Mouse (Mus musculus) gonadal fat pad, adult 2 months (tissue): ENCODE results near the gene Hoxb8. TPM values are rescaled to one million over a fixed set of nuclear protein-coding genes. Genes with fewer than 3 reads are reported as not detected.

ENCODE experiments used
- DNase-seq: peaks from one replicate; pipeline ENCODE4 v3.0.0-alpha.2; 2012; ENCODE audit warnings: low read depth
- polyA plus RNA-seq: library from polyadenylated mRNA; depleted of rRNA; stranded (reverse); fragments of >200 nt; gene quantifications from 2 replicates; pipeline ENCODE4 v1.2.3, GENCODE M21; 2012

Gene Hoxb8
- polyA plus RNA-seq, 1 experiment: 137 TPM

GRCm38 (mm10) chr11:96299781-96300180 lies 18.1 kb downstream of the Hoxb8 start:
- DNase-seq: no peak

- DNase-seq: no peak
Observed at GRCm38 (mm10) chr11:96300354-96301063, 18.8 kb downstream of the Hoxb8 start.

GRCm38 (mm10) chr11:96301064-96301431 lies 19.3 kb downstream of the Hoxb8 start:
- no peak for DNase-seq

GRCm38 (mm10) chr11:96301837-96302236 lies 20.1 kb downstream of the Hoxb8 start:
- DNase-seq: no peak

- DNase-seq: no peak
Observed at GRCm38 (mm10) chr11:96302381-96303150, 20.9 kb downstream of the Hoxb8 start.

- no peak for DNase-seq
Observed at GRCm38 (mm10) chr11:96303151-96304099, 21.7 kb downstream of the Hoxb8 start, which contains the start of gene Hoxb5. Gene Hoxb5 (plus strand): TSS chr11:96303336.

- DNase-seq: no peak
Observed at GRCm38 (mm10) chr11:96304381-96305195, 22.9 kb downstream of the Hoxb8 start.

- DNase-seq: no peak
Observed at GRCm38 (mm10) chr11:96305505-96306182, 23.9 kb downstream of the Hoxb8 start.

- no peak for DNase-seq
Observed at GRCm38 (mm10) chr11:96306183-96306907, 24.6 kb downstream of the Hoxb8 start.

GRCm38 (mm10) chr11:96306908-96307269 lies 25.2 kb downstream of the Hoxb8 start:
- no peak for DNase-seq

GRCm38 (mm10) chr11:96308763-96309162 lies 27.1 kb downstream of the Hoxb8 start:
- no peak for DNase-seq

- no peak for DNase-seq
Observed at GRCm38 (mm10) chr11:96309288-96309687, 27.6 kb downstream of the Hoxb8 start.

GRCm38 (mm10) chr11:96310183-96310938 lies 28.7 kb downstream of the Hoxb8 start:
- no peak for DNase-seq

- DNase-seq: no peak
Observed at GRCm38 (mm10) chr11:96311097-96311496, 29.4 kb downstream of the Hoxb8 start.

GRCm38 (mm10) chr11:96311520-96312417 lies 30.1 kb downstream of the Hoxb8 start:
- no peak for DNase-seq

GRCm38 (mm10) chr11:96313134-96313533 lies 31.4 kb downstream of the Hoxb8 start:
- no peak for DNase-seq

- DNase-seq: no peak
Observed at GRCm38 (mm10) chr11:96313806-96314428, 32.2 kb downstream of the Hoxb8 start.
